8 mouse cellular contexts compared by ENCODE assay signal in the genomic region with DNA sequence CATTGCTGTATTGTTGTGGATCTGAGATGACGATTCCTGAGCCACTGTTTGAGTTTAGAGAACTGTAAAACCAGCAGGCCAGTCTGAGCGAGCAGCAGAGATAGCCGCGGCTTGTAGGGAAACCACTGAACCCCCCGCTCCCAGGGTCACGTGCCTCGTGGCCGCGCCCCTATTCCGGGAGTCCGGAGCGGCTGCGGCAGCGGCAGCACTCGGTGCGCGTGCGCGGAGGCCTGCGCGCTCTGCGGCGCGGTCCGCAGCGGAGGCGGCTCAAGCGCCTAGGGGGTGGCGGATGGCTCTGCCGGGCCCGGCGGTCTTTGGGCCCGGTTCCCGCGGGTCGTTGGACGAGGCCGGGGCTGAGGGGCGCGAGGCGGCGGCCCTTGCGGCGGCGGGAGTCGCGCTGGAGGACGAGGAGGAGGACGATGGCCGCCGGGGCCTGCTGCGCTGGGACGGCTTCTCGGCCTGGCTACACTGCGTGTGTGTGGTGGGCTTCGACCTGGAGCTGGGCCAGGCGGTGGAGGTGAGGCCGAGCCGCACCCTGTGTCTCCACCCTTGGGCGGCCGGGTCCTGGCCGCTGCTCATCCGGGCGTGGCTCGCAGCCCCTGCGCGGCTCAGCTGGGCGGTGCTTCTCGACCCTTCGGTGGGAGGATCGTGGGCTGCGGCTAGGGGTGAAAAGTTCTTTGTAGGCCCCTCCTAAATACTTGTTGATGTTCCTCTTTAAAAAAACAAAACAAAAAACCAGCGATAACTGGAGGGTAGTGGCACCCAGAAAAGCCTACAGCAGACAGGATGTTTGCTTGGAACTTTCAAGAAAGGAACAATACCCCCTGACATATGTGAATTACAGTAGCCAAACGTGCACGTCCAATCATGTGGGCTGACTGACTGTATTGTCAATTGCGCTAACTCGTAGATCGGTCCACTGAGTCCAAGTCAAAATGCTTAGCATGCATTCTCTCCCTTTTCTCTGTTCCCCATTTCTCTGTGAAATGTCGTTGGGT. TPM values are rescaled to one million over a fixed set of nuclear protein-coding genes. Genes with fewer than 3 reads are reported as not detected.
DNase-seq lines count a peak whose midpoint lies in the region; ATAC-seq and TF ChIP-seq lines count a peak whose summit lies in the region.

No protein-coding gene starts in this region.

- peak overlapping the region; percentile 97 for H3K9ac ChIP-seq in ES-E14 (ENCODE audit: insufficient read depth, low read depth, low read length, poor library complexity, severe bottlenecking)
- peak overlapping the region; percentile 99 for H3K9ac ChIP-seq in forebrain, embryonic 16.5 days (replicated peaks; ENCODE audit: low read depth, low read length)
- peak overlapping the region; percentile 99 for H3K9ac ChIP-seq in lung, embryonic 15.5 days

- ATAC-seq in forebrain, embryonic 16.5 days, result peak; percentile 97
- peak; percentile 96 for ATAC-seq in lung, embryonic 15.5 days (ENCODE audit: borderline replicate concordance, extremely low read depth, low FRiP score, low TSS enrichment)

- no peaks in the 10 kb centered on the region for H3K9me3 ChIP-seq in ES-E14 (ENCODE audit: control insufficient read depth, insufficient read depth, low read depth, low read length)
- H3K9me3 ChIP-seq in forebrain, embryonic 16.5 days (ENCODE audit: control insufficient read depth, low read length), result no peaks in the 10 kb centered on the region
- no peaks in the 10 kb centered on the region for H3K9me3 ChIP-seq in lung, embryonic 15.5 days

- in situ Hi-C loops in ES-E14 (cut with MboI; ENCODE audit: low sequenced_read_pairs in 2 of 2, unreplicated experiment in 2 of 2), result no loop called here

- no peaks in the 10 kb centered on the region for H3K27me3 ChIP-seq in forebrain, embryonic 16.5 days (replicated peaks; ENCODE audit: control insufficient read depth, insufficient read depth, low read length)
- no peaks in the 10 kb centered on the region for H3K27me3 ChIP-seq in lung, embryonic 15.5 days

- no peaks in the 10 kb centered on the region for H3K36me3 ChIP-seq in ES-E14 (ENCODE audit: control insufficient read depth, insufficient read depth, low read length, poor library complexity, severe bottlenecking)
- peaks cover 2% of the 10 kb centered on the region; the same call in 1 of the 2 replicates for H3K36me3 ChIP-seq in forebrain, embryonic 16.5 days (ENCODE audit: control insufficient read depth, insufficient read depth)
- 0 out of 2 replicates have a peak, but pooled peaks cover 2% of the 10 kb centered on the region for H3K36me3 ChIP-seq in lung, embryonic 15.5 days

- under 1% methylated on average over 69 of the region's 79 CpGs for WGBS in forebrain, embryonic 16.5 days
- under 1% methylated on average over 79 of the region's 79 CpGs for WGBS in lung, embryonic 15.5 days

- peak overlapping the region; percentile 78 to 89 for H3K4me3 ChIP-seq in ES-E14 (ENCODE audit: insufficient read depth in 1 of 2, low read depth in 1 of 2, low read length in 2 of 2, poor library complexity in 1 of 2, severe bottlenecking in 1 of 2)
- H3K4me3 ChIP-seq in forebrain, embryonic 16.5 days (replicated peaks; ENCODE audit: low read length), result peak overlapping the region; percentile 89
- H3K4me3 ChIP-seq in lung, embryonic 15.5 days, result peak overlapping the region; percentile 92

- peak; percentile 68 for DNase-seq in ES-E14 (ENCODE audit: low read depth, low spot score)
- DNase-seq in cerebellum, adult 11-12 months, result peak; percentile 90
- DNase-seq in heart, postnatal 4 days, result peak; percentile 92
- DNase-seq in layer of hippocampus, adult 8-10 months (ENCODE audit: low spot score in 2 of 2), result peak; percentile 72 to 80
- DNase-seq in ovary, adult 18-20 months (ENCODE audit: low spot score), result peak; percentile 88
- peak; percentile 90 for DNase-seq in thymus, postnatal 0 days (ENCODE audit: low spot score)

- no peaks in the 10 kb centered on the region; a peak in 3 of 4 replicates for H3K4me1 ChIP-seq in ES-E14 (ENCODE audit: control insufficient read depth in 2 of 2, insufficient read depth in 2 of 2, low read length in 2 of 2, poor library complexity in 1 of 2)
- peaks cover 14% of the 10 kb centered on the region for H3K4me1 ChIP-seq in forebrain, embryonic 16.5 days (replicated peaks; ENCODE audit: control insufficient read depth, insufficient read depth, low read length)
- H3K4me1 ChIP-seq in lung, embryonic 15.5 days, result peaks cover 9% of the 10 kb centered on the region

- H3K27ac ChIP-seq in ES-E14 (ENCODE audit: insufficient read depth, low read depth, low read length, poor library complexity, severe bottlenecking), result peak overlapping the region; percentile 92
- peak overlapping the region; percentile 90 for H3K27ac ChIP-seq in forebrain, embryonic 16.5 days (ENCODE audit: low read length)
- H3K27ac ChIP-seq in lung, embryonic 15.5 days, result peak overlapping the region; percentile 98

- H3K4me2 ChIP-seq in forebrain, embryonic 16.5 days (ENCODE audit: low read length), result peak overlapping the region; percentile 81
- H3K4me2 ChIP-seq in lung, embryonic 15.5 days, result peak overlapping the region; percentile 64

TF ChIP-seq in ES-E14, 5 proteins besides CTCF, POLR2A, EP300 and RAD21:
- TF ChIP-seq ZC3H11A (IDR thresholded peaks at IDR 0.05; ENCODE audit: borderline replicate concordance, low read depth, low read length) (no peak), CHD2 (IDR thresholded peaks at IDR 0.05; ENCODE audit: low read depth, low read length) (no peak), ZNF384 (IDR thresholded peaks at IDR 0.05; ENCODE audit: low read depth, low read length) (0 out of 2 replicates have a peak, but pooled peaks have one; percentile 16), MAFK (IDR thresholded peaks at IDR 0.05; ENCODE audit: insufficient read depth, low read depth, low read length) (0 out of 2 replicates have a peak, but pooled peaks have one; percentile 44), HCFC1 (IDR thresholded peaks at IDR 0.05; ENCODE audit: borderline replicate concordance, insufficient read depth, low read length) (peak; percentile 48; the same call in 1 of the 2 replicates)

RNA-seq across cellular contexts. Expression of a gene that starts 6.0 kb away (rescaled TPM):
- total RNA-seq in ES-E14 (2012; rRNA removed), result 19.9 and 22.4 TPM in 2 replicates
- polyA plus RNA-seq in forebrain, embryonic 16.5 days (2015; fragmentation: Nextera tagmentation; extraction: Ambion mirVana), result 21.1 and 23.6 TPM in 2 replicates
- 10 to 100 TPM; 20.9 to 24.5 TPM for total RNA-seq in heart, postnatal 4 days (2021)
- 10 to 100 TPM; 27.3 to 31.2 (median 29.0) TPM for total RNA-seq in layer of hippocampus, adult 8-10 months (2022)
- 32.0 and 32.1 TPM in 2 replicates for polyA plus RNA-seq in lung, embryonic 15.5 days (2015; fragmentation: Nextera tagmentation; extraction: Ambion mirVana)
- 30.7 and 41.4 TPM in 2 replicates for polyA plus RNA-seq in thymus, postnatal 0 days (2015; fragmentation: Nextera tagmentation; extraction: Ambion mirVana)

RNA-seq across cellular contexts. Expression of a gene that starts 44.9 kb away (rescaled TPM):
- total RNA-seq in ES-E14 (2012; rRNA removed), result 45.0 and 45.2 TPM in 2 replicates
- 13.3 and 14.3 TPM in 2 replicates for polyA plus RNA-seq in forebrain, embryonic 16.5 days (2015; fragmentation: Nextera tagmentation; extraction: Ambion mirVana)
- total RNA-seq in heart, postnatal 4 days (2021), result 100 to 1,000 TPM; 394 to 444 TPM
- 100 to 1,000 TPM in 2 of 4 experiments, 10 to 100 TPM in 2; 93.5 to 105 (median 101) TPM for total RNA-seq in layer of hippocampus, adult 8-10 months (2022)
- 25.5 and 26.4 TPM in 2 replicates for polyA plus RNA-seq in lung, embryonic 15.5 days (2015; fragmentation: Nextera tagmentation; extraction: Ambion mirVana)
- 16.8 and 19.6 TPM in 2 replicates for polyA plus RNA-seq in thymus, postnatal 0 days (2015; fragmentation: Nextera tagmentation; extraction: Ambion mirVana)

RNA-seq across cellular contexts. Expression of a gene that starts 58.2 kb away (rescaled TPM):
- 51.1 and 80.5 TPM in 2 replicates for total RNA-seq in ES-E14 (2012; rRNA removed)
- 643 and 695 TPM in 2 replicates for polyA plus RNA-seq in forebrain, embryonic 16.5 days (2015; fragmentation: Nextera tagmentation; extraction: Ambion mirVana)
- 100 to 1,000 TPM; 167 to 177 TPM for total RNA-seq in heart, postnatal 4 days (2021)
- total RNA-seq in layer of hippocampus, adult 8-10 months (2022), result 100 to 1,000 TPM; 114 to 128 (median 120) TPM
- polyA plus RNA-seq in lung, embryonic 15.5 days (2015; fragmentation: Nextera tagmentation; extraction: Ambion mirVana), result 593 and 627 TPM in 2 replicates
- 257 and 289 TPM in 2 replicates for polyA plus RNA-seq in thymus, postnatal 0 days (2015; fragmentation: Nextera tagmentation; extraction: Ambion mirVana)

Comparison
In these comparisons a context has a peak if more than half of its experiments do, and no peak if none do; other contexts are left out.
1. Peak in every context shown above with its lines: DNase-seq, ATAC-seq, H3K4me3 ChIP-seq and H3K27ac ChIP-seq.